Mouse (Mus musculus) liver, postnatal 0 days (tissue): ENCODE results near the gene Ubxn10.

Experiments
- CTCF ChIP-seq: sonication (generic); IDR thresholded peaks from 2 replicates; pipeline ENCODE4 v1.5.1; 2016; ENCODE audit warnings: antibody characterized with exemption, low read depth
- EP300 ChIP-seq: IDR thresholded peaks from 2 replicates; pipeline ENCODE4 v1.6.1; 2016; ENCODE audit warnings: antibody characterized with exemption, low read depth, mild to moderate bottlenecking

- TF ChIP-seq CTCF, result no peak
- TF ChIP-seq EP300, result no peak
Measured at GRCm38 (mm10) chr4:138746866-138747265, 9.9 kb upstream of the Ubxn10 start.
